Mouse (Mus musculus) activated CD4-positive, CD25-positive, alpha-beta regulatory T cell, adult 4 months (primary cell): ENCODE data around the gene Scube2. TPM values are rescaled to one million over a fixed set of nuclear protein-coding genes. Genes with fewer than 3 reads are reported as not detected.

Experiments used
- ATAC-seq: one replicate; pipeline ENCODE4 v1.8.0; 2017
- polyA plus RNA-seq, 2 experiments: library from polyadenylated mRNA; unstranded; fragments of 100-300 nt; shearing (Covaris generic); gene quantifications; one replicate each; pipeline ENCODE4 v1.2.1; 2017

Gene Scube2
- polyA plus RNA-seq, 2 experiments from 2014 or later = 0.09 TPM; not detected in 1

DNA sequence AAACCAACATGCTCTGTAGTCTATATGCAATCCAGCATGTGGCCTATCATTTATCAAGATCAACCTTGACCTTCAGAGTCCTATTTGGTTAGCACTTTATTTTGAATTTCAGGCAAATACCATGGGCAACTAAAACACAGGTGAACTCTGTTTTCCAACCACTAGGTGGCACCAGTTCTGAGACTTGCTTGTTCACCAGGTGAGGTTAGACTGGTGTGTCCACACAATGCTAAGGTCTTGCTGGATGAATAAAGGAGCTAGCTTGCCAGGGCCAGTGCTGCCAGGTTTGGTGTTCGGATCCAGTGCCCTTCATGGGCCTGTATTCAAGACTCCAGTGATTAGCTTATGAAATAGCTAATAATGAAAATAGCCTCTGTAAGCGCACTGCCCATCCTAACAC lies 72.7 kb downstream of the Scube2 start:
- peak; percentile 69 for ATAC-seq

DNA sequence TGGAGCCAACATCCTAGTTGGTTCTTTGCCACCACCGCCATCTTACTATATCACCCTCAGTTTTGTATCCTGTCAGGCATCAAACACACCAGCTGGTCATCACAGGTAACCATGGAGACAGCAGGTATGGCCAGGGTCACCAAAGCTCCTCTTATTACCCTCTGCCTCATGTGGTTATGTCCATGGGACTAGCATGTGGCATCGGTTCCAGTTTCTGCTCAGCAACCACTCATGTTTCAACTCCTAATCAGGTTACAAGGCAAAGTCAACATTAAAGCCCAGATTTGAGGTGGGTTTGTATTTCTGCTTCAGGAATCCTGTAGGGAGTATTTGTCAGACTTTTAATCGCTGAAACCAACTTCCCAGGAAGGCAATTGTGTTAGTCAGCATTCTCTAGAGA lies 74.7 kb downstream of the Scube2 start:
- no peak for ATAC-seq

- ATAC-seq = no peak
These were observed 77.6 kb downstream of the Scube2 start for GRCm38 (mm10) chr7:109787860-109788259.

DNA sequence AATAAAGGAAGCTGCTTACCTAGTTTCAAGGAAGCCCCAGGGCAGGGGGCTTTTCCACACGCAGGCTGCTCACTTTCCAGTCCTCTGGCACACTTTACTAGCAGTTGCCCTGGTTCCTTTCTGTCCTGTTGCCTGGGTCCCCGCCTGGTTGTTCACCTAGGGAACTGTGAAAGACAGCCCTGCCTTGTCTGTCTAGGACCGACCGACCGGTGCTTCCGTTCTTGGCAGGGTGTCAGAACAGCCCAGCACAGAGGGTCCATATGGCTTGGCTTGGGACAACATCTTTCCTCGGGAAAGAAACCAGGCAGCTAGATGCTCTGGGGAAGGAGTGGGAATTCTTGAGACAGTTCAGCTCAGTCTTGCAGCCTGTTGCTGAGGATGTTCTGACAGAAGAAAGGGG lies 82.2 kb downstream of the Scube2 start:
- ATAC-seq = no peak

DNA sequence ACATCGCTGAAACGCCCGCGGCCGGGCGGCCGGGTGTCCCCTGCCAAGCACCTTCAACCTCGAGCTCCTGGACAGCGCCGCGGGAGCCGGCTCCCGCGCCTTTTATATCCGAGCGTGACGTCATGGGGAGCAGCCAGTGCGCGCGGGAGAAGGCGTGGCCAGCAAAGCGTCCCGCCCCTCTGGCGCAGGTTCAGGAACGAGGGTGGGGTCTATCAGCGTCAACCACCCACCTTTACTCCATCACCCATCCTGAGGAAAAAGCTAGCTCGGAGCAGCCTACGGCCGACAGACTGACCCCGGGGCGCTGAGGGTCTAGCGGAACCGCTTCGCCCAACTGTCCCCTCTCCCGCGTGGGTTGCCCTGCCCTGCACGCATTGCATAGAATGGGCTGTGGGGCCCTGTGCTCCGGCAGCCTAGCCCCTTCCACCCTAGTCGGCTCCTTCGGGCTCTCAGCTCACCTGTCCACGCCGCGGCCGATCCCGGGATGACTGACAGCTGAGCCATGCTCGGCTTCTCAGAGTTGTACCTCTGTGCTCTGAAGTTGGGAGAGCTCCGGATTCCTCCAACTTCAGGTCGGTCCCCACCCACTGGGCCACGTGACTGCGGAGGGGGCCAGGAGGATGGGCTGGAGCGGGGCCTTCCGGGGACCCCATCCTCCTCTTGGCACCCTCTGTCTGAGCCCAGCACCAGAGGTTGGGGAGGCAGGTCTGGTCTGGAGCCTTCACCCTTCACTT lies 83.8 kb downstream of the Scube2 start, which contains the start of gene Nrip3:
Gene Nrip3, minus strand, starts transcription at position 556 of the 734 bp plus-strand sequence.
- ATAC-seq = peak; percentile 81

DNA sequence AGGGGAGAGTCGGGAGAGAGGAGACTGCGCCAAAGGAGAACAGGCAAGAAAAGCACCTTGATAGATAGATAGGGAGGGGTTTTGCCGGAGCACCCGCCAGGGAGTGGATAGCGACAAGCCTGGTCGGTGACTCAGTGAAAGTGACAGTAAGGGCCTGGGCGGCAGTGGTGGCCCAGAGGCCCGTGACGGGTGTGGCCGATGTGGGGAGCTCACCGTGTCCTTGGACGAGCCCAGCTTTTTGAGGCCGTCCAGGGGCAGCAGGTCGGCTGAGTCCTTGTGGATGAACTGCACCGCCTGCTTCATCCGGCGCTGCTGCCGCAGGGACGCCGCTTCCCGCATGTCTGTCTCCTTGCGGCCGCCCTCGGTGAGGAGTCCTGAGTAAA lies 84.4 kb downstream of the Scube2 start:
- peak; percentile 47 for ATAC-seq

DNA sequence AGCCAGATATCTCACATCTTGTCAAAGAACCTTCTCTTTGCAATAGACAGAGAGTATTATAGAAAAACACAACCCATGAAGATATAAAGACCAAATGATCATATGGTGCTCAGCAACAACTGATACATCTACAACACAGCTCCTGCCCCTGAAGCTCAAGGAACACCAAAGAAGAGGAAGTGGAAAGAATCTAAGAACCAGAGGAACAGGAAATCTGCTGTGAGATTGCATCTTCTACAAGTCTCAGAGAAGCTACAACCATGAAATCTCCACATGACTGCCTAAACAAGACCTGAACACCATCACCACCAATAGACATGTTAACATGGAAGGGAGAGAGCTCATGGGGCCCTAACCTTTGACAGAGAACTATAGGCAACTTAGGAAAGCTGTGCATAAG lies 93.2 kb downstream of the Scube2 start:
- ATAC-seq = no peak

- ATAC-seq = no peak
These were observed 96.6 kb downstream of the Scube2 start for GRCm38 (mm10) chr7:109768699-109769383.

DNA sequence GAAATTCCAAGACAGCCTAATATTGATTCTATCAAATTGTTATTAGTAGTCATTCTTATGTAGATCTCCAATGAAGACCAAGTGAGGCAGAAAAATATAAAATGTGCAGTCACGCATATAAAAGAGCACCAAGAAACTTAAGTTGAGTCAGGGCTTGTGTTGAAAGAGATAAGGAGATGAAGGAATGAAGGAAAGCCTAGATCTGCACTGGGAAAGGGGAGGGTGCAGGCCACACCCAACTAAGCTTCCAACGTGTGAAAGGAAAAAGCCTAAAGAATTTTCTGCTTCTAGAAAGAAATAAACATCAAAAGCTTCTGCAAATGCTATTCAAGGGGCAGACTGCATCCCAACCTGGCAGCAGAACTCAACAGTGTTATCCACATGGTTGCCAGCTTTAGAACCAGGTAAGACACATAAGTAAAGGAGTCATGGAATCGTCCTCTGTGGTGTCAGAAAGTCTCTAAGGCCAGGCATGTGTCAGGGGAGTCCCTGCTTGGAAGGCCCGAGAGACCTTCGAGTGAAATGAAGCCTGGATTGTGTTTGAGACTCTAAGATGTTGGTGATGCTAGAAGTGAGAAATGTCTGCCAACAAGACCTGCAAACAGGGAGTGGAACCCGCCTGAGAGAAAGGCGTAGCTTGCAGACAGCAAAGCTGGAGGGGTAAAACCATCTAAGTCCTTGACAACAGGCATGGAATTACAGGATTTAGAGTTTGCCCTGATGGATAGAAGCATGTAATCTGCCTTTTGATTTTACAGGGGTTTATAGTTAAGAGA lies 97.7 kb downstream of the Scube2 start:
- no peak for ATAC-seq

- no peak for ATAC-seq
These were observed 101.5 kb downstream of the Scube2 start for GRCm38 (mm10) chr7:109764009-109764408.

DNA sequence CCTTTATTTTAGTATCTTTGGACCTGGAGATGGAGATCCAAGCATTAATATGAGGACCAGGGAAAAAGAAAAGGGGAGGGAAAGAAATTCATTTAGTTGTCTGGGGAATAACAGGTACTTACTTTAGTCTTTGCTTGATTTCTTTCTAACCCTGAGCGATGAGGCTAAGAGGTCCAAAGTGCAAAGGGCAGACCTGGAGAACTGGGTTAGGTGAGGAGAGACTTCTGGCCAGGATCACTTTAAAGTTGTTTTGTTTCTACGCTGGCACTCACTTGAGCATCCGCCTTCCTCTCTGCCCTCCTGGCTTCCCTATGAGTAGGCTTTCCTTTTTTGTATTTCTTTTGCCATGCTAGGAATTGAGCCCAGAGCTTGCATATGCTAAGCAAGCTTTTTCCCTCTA lies 109.2 kb downstream of the Scube2 start:
- ATAC-seq = no peak

DNA sequence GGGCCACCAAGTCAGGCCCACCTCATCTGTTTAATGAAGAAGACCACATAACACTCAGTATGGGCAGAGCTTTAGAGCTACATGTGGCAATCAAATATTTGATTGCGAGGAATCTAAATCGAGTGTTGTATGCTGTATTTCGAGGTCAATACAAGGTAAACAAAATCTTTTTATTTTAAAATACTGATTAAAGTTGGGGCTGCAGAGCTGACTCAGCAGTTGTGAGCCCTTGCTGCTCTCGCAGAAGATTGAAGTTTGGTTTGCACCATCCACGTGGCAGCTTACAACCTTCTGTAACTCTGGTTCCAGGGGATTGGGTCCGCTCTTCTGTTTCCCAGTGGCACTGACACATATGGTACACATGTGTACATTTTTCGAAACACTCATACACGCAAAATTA lies 111.4 kb downstream of the Scube2 start:
- no peak for ATAC-seq

DNA sequence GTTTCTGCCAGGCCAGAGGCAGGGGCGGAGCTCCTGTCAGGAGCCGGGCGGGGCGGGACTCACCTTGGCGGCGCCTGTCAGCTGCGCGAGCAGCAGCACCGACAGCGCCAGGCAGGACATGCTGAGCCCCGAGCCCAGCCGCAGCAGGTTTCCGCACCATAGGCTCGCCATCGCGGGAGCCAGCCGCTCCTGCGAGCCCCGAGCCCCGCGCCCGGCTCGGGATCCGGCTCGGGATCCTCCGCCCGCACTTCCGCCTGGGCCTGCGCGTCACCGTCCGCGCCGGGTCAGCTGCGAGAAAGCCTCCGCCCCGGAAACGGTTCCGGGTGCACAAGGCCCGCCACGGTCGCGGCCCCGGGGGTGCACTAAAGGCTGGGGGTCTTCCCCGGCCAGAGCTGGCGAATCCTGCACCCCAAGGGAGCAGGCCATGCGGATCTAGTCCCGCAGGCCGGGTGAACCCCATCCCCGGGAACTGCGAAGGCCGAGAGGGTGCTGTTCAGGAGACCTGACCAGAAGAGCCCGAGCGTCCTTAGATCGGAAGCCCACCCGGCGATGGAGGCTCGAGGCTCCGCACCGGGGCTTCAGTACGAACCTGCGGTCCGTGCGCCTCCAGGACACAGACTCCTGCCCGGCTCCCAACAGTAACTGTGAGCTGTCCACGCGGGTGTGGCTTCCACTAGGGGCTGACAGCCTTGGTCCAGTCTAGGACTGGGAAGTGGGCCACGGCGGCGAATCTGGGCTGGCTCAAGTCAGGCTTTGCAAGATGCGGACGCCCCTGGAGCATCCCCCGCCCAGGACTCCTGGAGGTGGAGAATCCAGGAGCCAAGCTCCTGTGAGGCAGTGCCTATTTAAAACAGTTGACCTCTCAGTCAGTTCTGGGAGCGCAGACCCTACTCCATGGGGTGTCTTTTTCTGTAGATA lies 113.2 kb downstream of the Scube2 start, which contains the start of gene Tmem9b:
Gene Tmem9b, minus strand, starts transcription at position 868 of the 918 bp plus-strand sequence.
- ATAC-seq = peak; percentile 90

GRCm38 (mm10) chr7:109751427-109752007 lies 114.0 kb downstream of the Scube2 start:
- peak; percentile 43 for ATAC-seq

Other genes with a start within 250 kb of the Scube2 start
- 1 to 10 TPM; 1.3 to 1.7 TPM for gene St5, start 162.1 kb downstream of the Scube2 start, polyA plus RNA-seq
- 10 to 100 TPM; 25.5 to 35.6 TPM for gene Akip1, start 162.0 kb downstream of the Scube2 start, polyA plus RNA-seq
- gene BC051019, start 141.8 kb downstream of the Scube2 start, polyA plus RNA-seq = under 1 TPM in 1 of 2 experiments, not detected in 1; 0.26 TPM
- not detected for gene Ascl3, start 134.0 kb downstream of the Scube2 start, polyA plus RNA-seq
- gene Tmem9b, start 112.8 kb downstream of the Scube2 start, polyA plus RNA-seq = 100 to 1,000 TPM; 118 to 122 TPM
- gene Nrip3, start 83.7 kb downstream of the Scube2 start, polyA plus RNA-seq = under 1 TPM; 0.46 to 0.61 TPM
- 10 to 100 TPM; 29.7 to 34.8 TPM for gene Dennd5a, start 94.8 kb upstream of the Scube2 start, polyA plus RNA-seq
- 10 to 100 TPM; 31.6 to 35.3 TPM for gene Tmem41b, start 121.2 kb upstream of the Scube2 start, polyA plus RNA-seq
- gene Ipo7, start 152.6 kb upstream of the Scube2 start, polyA plus RNA-seq = 10 to 100 TPM; 26.5 to 31.4 TPM
- gene Zfp143, start 195.5 kb upstream of the Scube2 start, polyA plus RNA-seq = 10 to 100 TPM; 35.2 to 36.1 TPM